Mouse (Mus musculus): ENCODE measurements at regions not wholly inside any gene's neighbourhood (a gene's known extent, or its start where the extent isn't known, plus 50 kb on each side); places are given as distances from the start of the nearest gene placed in this dataset.

DNA sequence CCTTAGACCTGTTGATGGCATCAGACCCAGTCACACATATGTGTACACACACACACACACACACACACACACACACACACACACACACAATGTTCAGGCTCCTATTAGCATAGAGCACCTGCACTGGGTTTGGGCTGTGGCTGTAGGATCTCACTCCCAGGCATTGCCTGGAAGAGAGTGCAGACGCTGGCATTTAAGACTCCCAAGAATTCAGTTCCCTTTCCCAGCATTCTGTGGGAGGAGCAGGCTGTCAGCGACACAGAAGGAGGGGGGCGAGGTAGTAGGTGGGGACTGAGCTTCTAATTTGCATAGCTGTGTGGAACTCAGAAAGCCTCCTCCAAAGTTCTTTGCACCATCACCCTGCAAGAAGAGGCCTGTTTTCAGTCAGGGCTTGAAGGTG, 374.2 kb upstream of the Fam49b start:
- Histone ChIP-seq H3K4me1 (replicated peaks) (no peaks in the 10 kb centered on the region), H3K27me3 (no peaks in the 10 kb centered on the region), H3K4me2 (no peak overlapping the region), H3K9ac (no peak overlapping the region), H3K27ac (no peak overlapping the region), H3K36me3 (no peaks in the 10 kb centered on the region), H3K4me3 (no peak overlapping the region), H3K9me3 (replicated peaks) (no peaks in the 10 kb centered on the region)
- 14% methylated on average over 3 of the region's 3 CpGs for WGBS
- peak; percentile 60; the same call in 1 of the 2 replicates for ATAC-seq (replicated peaks; ENCODE audit: insufficient number of reproducible peaks, insufficient read depth, low FRiP score, low read depth)

DNA sequence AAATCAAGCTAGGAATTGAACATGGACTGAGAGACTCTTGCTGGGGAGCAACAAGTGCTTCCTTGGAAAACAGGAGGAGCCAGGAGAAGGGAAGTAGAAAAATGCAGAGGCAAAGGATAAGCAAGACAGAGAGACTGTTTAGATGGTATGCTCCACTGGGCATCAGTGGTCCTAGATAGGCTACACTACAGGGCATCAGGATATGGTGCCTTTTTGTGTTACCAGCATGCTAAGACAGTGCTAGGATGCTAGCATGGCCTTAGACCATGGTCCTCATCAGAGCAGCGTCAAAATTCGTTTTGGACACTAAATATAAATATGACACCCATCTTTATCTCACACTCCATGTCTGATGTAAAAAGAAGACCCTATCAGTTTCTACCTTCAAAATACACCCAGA, 374.6 kb upstream of the Fam49b start:
- Histone ChIP-seq H3K4me1 (replicated peaks) (no peaks in the 10 kb centered on the region), H3K9me3 (replicated peaks) (no peaks in the 10 kb centered on the region), H3K36me3 (no peaks in the 10 kb centered on the region), H3K27me3 (no peaks in the 10 kb centered on the region), H3K4me3 (no peak overlapping the region), H3K27ac (no peak overlapping the region), H3K9ac (no peak overlapping the region), H3K4me2 (no peak overlapping the region)
- no peak for ATAC-seq (replicated peaks; ENCODE audit: insufficient number of reproducible peaks, insufficient read depth, low FRiP score, low read depth)
- WGBS: 73% methylated on average over 2 of the region's 2 CpGs

DNA sequence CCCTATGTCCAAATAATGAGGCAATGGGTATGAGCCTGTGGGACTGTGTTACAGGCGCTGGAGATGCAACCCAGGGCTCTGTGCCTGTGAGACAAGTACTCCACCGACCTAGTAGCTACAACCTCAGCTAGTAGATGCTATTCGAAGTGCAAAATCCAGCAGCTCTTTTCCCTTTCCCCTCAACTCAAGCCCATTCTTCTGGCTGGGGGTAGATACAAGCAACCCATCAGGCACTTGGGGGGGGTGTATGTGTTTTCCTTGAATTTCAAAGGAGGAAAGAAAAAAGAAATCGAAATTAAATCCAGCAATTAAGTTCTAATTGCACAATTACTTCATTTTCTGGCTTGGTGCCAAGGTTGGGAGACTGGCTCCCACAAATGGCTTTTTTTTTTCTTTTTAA, 372.4 kb upstream of the Gm21798 start:
- H3K4me3 ChIP-seq: no peak overlapping the region
- no peaks in the 10 kb centered on the region for H3K27me3 ChIP-seq
- WGBS: 59% methylated on average over 4 of the region's 4 CpGs
- no peaks in the 10 kb centered on the region for H3K4me1 ChIP-seq (replicated peaks)
- H3K9ac ChIP-seq: no peak overlapping the region
- H3K27ac ChIP-seq: no peak overlapping the region
- H3K4me2 ChIP-seq: no peak overlapping the region
- ATAC-seq (replicated peaks; ENCODE audit: insufficient number of reproducible peaks, insufficient read depth, low FRiP score, low read depth): no peak
- H3K36me3 ChIP-seq: no peaks in the 10 kb centered on the region
- H3K9me3 ChIP-seq (replicated peaks): no peaks in the 10 kb centered on the region

DNA sequence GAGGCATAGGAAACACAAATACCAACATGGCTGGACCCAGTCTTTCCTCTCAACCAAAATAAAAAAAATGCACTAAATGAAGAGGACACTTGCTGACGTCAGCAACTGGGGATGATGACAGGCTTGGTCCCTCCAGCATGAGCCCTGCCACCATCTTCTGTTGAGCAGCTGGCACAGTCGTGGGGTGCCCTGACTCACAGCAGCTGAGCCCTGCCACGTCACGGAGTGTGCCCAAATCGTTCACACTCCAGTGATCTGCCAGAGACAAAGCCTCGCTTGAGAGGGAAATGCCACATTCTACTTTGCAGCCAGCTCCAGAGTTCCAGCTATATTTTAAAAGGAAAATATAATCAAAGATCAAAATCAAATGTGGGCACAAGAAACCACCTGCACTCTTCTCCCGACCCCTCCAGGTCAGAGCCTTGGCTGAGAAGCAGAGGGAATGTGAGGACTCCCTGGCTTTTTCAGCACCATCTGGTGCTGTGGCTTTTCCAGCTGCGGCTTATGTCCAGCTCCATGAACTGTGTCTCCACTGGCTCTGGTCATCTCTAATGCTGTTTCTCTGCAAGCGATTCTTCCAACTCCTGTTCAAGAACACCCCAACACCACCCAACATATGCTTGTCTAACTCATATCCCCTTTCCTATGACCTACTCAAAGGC, 371.0 kb upstream of the Gm21798 start:
- Histone ChIP-seq H3K27me3 (no peaks in the 10 kb centered on the region), H3K4me1 (replicated peaks) (no peaks in the 10 kb centered on the region), H3K9me3 (replicated peaks) (no peaks in the 10 kb centered on the region), H3K36me3 (no peaks in the 10 kb centered on the region), H3K9ac (no peak overlapping the region), H3K4me3 (no peak overlapping the region), H3K4me2 (no peak overlapping the region), H3K27ac (no peak overlapping the region)
- ATAC-seq (replicated peaks; ENCODE audit: insufficient number of reproducible peaks, insufficient read depth, low FRiP score, low read depth): no peak
- WGBS: 78% methylated on average over 9 of the region's 9 CpGs

DNA sequence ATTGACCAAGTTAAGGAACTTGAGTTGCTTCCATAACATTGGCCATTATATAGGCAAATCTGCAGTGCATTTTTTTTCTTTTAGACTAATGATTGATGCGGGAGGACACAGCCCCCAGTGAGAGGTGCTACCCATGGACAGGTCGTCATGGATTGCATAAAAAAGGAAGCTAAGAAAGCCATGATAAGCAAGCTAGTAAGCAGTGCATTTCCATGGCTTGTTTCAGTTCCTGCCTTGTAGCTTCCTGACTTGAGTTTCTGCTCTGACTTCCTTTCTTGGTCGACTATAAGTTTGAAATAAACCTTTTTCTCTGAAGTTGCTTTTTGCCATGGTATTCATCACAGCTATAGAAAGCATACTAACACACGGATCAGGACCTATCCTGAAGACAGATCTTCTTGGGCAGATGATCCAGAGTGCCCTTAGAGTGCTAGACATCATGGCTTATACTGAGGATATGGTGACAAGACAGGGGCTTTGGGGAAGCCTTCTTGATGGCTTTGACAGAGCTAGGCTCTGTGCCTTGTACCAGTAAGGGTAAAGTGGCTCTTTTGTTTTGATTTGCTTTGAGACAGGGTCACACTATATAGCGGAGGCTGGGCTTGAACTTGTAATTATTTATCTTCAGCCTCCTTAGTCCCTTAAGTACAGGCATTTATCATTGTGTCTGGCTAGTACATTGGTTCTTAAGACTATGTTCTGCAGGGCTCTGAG, 370.1 kb upstream of the Gm21798 start:
- no peak for ATAC-seq (replicated peaks; ENCODE audit: insufficient number of reproducible peaks, insufficient read depth, low FRiP score, low read depth)
- no peak overlapping the region for H3K4me2 ChIP-seq
- H3K4me3 ChIP-seq: no peak overlapping the region
- WGBS: 52% methylated on average over 5 of the region's 5 CpGs
- H3K9ac ChIP-seq: no peak overlapping the region
- H3K36me3 ChIP-seq: no peaks in the 10 kb centered on the region
- H3K4me1 ChIP-seq (replicated peaks): no peaks in the 10 kb centered on the region
- H3K27ac ChIP-seq: no peak overlapping the region
- no peaks in the 10 kb centered on the region for H3K9me3 ChIP-seq (replicated peaks)
- H3K27me3 ChIP-seq: no peaks in the 10 kb centered on the region

DNA sequence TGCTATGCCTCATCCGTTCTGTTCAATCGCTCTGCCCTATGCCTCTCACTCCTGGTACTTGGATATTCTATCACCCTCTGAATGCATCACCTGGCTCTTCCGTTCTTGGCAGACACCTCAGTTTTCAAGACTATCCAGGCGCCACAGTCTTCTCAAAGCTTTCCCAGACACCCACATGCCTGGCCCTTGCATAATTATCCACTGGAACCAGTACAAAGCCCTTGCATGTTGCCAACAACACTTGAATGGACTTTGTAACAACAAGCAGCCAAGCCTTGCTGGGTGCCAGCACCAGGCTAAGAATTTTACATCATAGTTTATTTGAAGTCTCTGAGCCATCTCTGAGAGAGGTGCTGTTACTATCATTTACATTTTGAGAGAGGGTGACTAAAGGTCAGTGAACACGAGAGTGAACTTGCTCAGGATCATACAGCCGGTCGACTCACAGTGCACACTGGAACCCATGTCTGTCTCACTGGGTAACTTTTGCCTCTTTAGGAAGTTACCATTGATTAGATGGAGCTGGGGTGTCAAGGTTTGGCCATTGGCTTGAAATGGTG, 368.8 kb upstream of the Gm21798 start:
- H3K36me3 ChIP-seq: no peaks in the 10 kb centered on the region
- 81% methylated on average over 7 of the region's 7 CpGs for WGBS

DNA sequence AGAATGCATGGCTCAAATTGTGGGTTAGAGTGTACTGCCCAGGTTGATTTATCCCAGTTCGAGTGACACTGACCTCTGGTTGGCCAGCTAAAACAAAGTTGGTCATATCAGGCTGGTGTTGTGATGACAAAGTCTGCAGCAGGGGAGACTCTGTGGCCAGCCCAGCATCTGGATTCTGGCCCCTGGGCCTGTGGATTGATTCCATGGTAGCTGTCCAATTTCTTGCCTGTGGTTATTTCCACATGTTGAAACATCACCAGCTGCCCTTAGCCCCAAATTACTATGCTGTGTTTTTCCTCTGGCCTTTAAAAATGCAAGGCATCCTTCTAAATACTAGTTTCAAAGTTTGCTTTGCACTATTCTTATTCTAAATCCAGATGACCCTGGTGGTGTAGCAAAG, 346.8 kb upstream of the Gm21798 start:
- Histone ChIP-seq H3K9ac (no peak overlapping the region), H3K4me3 (no peak overlapping the region), H3K9me3 (replicated peaks) (no peaks in the 10 kb centered on the region), H3K27me3 (no peaks in the 10 kb centered on the region), H3K4me2 (no peak overlapping the region), H3K4me1 (replicated peaks) (no peaks in the 10 kb centered on the region), H3K27ac (no peak overlapping the region), H3K36me3 (no peaks in the 10 kb centered on the region)
- ATAC-seq (replicated peaks; ENCODE audit: insufficient number of reproducible peaks, insufficient read depth, low FRiP score, low read depth): no peak
- 82% methylated on average over 1 of the region's 1 CpGs for WGBS

More for the DNA sequence above, 368.8 kb upstream of the Gm21798 start:
- Histone ChIP-seq H3K9ac (no peak overlapping the region), H3K9me3 (replicated peaks) (no peaks in the 10 kb centered on the region), H3K27ac (no peak overlapping the region), H3K4me3 (no peak overlapping the region), H3K4me1 (replicated peaks) (no peaks in the 10 kb centered on the region), H3K4me2 (no peak overlapping the region), H3K27me3 (no peaks in the 10 kb centered on the region)
- ATAC-seq (replicated peaks; ENCODE audit: insufficient number of reproducible peaks, insufficient read depth, low FRiP score, low read depth): no peak

DNA sequence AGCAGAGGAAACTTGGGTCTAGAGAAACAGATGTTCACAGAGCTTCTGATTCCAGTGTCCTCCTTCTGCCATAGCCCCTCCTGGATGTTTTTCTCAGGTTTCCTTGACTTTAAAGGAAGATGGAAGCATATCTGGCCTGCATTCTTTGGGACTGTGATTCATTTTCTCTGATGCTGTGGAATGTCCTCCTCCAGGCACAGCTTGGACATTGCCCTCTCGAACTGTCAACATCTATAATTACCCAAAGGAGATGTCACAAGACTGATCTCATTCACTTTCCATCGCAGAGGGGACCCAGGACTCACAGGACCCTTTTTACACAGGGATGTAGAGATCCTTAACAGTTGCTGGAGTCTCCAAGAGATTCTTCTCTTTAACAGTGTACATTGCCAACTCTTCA, 345.9 kb upstream of the Gm21798 start:
- H3K27me3 ChIP-seq: no peaks in the 10 kb centered on the region
- no peak overlapping the region for H3K4me3 ChIP-seq
- H3K36me3 ChIP-seq: no peaks in the 10 kb centered on the region
- no peaks in the 10 kb centered on the region for H3K9me3 ChIP-seq (replicated peaks)
- ATAC-seq (replicated peaks; ENCODE audit: insufficient number of reproducible peaks, insufficient read depth, low FRiP score, low read depth): no peak
- H3K9ac ChIP-seq: no peak overlapping the region
- H3K27ac ChIP-seq: no peak overlapping the region
- no peaks in the 10 kb centered on the region for H3K4me1 ChIP-seq (replicated peaks)
- H3K4me2 ChIP-seq: no peak overlapping the region
- 36% methylated on average over 2 of the region's 2 CpGs for WGBS

DNA sequence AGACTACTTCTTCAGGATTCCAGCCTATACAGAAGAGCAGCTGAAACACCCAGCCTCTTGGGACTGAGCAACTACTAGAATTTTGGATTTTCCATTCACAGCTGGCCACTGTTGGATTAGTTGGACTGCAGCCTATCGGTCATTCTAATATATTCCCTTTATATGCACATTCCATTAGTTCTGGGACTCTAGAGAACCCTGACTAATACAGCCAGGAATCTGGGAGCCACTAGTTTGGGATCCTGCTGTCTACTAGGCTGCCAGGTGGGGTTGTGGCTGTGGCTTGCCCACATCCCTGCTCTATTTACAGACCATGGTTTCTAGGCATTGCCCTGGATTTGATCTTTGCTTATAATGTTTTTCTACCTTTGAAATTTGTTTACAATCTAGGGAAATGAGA, 343.3 kb upstream of the Gm21798 start:
- Histone ChIP-seq H3K9ac (no peak overlapping the region), H3K4me3 (no peak overlapping the region), H3K36me3 (no peaks in the 10 kb centered on the region), H3K27me3 (no peaks in the 10 kb centered on the region), H3K9me3 (replicated peaks) (no peaks in the 10 kb centered on the region), H3K27ac (no peak overlapping the region), H3K4me1 (replicated peaks) (no peaks in the 10 kb centered on the region), H3K4me2 (no peak overlapping the region)
- WGBS: 61% methylated on average over 1 of the region's 1 CpGs
- no peak for ATAC-seq (replicated peaks; ENCODE audit: insufficient number of reproducible peaks, insufficient read depth, low FRiP score, low read depth)

DNA sequence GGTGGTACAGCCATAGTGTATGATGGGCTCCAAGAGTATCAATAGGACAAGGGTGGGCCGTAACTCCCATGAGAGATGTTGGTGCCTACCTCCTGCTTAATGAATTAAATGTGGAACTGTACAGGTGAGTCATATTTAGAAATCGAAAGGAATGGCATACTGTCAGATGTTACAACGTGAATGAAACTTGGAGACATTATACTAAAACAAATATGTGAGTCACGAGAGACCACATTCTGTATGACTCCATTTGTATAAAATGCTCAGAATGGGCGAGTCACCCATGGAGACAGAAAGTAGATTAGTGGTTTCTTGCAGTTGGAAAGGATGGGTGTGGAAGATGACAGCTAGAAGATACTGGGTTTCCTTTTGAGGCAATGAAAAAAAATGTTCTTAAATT, 340.4 kb upstream of the Gm21798 start:
- ATAC-seq (replicated peaks; ENCODE audit: insufficient number of reproducible peaks, insufficient read depth, low FRiP score, low read depth): no peak
- Histone ChIP-seq H3K4me2 (no peak overlapping the region), H3K4me1 (replicated peaks) (no peaks in the 10 kb centered on the region), H3K4me3 (no peak overlapping the region), H3K27ac (no peak overlapping the region), H3K9ac (no peak overlapping the region), H3K36me3 (no peaks in the 10 kb centered on the region), H3K27me3 (no peaks in the 10 kb centered on the region), H3K9me3 (replicated peaks) (no peaks in the 10 kb centered on the region)
- 78% methylated on average over 5 of the region's 5 CpGs for WGBS

DNA sequence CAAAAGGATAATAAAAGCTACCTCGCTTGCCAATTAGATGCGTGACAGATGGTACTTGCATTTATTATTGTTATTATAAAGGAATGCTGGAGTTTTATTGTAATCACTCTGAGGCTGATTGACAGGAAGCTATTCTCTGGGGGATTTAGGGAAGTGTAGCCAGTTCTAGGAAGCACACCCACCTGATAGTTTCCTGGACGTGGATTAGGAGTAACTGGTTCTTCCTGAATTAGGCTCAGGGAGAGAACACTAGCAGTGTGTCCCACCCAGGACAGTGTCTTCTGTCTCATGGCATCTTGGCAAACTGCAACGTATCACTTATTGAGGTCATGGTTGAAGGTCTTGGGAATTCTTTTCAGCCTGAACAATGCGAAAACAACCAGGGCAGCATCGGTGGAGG, 336.9 kb upstream of the Gm21798 start:
- Histone ChIP-seq H3K4me2 (no peak overlapping the region), H3K4me1 (replicated peaks) (peaks cover 4% of the 10 kb centered on the region; the same call in 1 of the 2 replicates), H3K9me3 (replicated peaks) (no peaks in the 10 kb centered on the region), H3K9ac (no peak overlapping the region), H3K36me3 (no peaks in the 10 kb centered on the region), H3K27me3 (no peaks in the 10 kb centered on the region), H3K4me3 (no peak overlapping the region), H3K27ac (no peak overlapping the region)
- no peak for ATAC-seq (replicated peaks; ENCODE audit: insufficient number of reproducible peaks, insufficient read depth, low FRiP score, low read depth)
- WGBS: 61% methylated on average over 6 of the region's 6 CpGs

DNA sequence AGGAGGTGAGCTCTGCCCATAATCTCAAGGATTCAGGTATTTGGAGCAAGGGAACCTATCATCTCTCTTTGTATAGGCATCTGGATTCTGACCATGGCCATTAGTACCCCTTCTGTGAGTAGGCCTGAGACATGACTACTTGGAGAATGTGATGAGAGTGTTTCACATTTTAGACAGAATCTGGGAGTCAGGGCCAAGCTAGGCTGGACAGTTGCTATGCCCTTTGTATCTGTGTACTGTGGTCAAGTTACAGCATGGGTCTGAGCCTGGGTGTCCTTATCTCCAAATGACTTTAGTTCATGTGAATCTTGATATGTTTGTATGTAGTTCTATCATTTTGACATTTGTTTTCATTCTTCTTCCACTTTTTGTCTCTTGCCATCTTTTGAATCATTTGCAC, 336.3 kb upstream of the Gm21798 start:
- no peak overlapping the region for H3K9ac ChIP-seq
- no peaks in the 10 kb centered on the region for H3K36me3 ChIP-seq
- ATAC-seq (replicated peaks; ENCODE audit: insufficient number of reproducible peaks, insufficient read depth, low FRiP score, low read depth): no peak
- H3K4me3 ChIP-seq: no peak overlapping the region
- H3K4me1 ChIP-seq (replicated peaks): peaks cover 4% of the 10 kb centered on the region; the same call in 1 of the 2 replicates
- H3K27ac ChIP-seq: no peak overlapping the region
- no peaks in the 10 kb centered on the region for H3K27me3 ChIP-seq
- no peak overlapping the region for H3K4me2 ChIP-seq
- no peaks in the 10 kb centered on the region for H3K9me3 ChIP-seq (replicated peaks)
